Mouse (Mus musculus): ENCODE data around the gene Ctsa. TPM values are rescaled to one million over a fixed set of nuclear protein-coding genes. Genes with fewer than 3 reads are reported as not detected.
A peak's percentile ranks its signal among the peaks of the same experiment; 100 is the strongest.
"Not testable (repeated sequence)": the region's sequence is repeated elsewhere in the genome, so short reads cannot be mapped to it uniquely, and the experiment has no call there.

The Ctsa gene
- polyA plus RNA-seq, 1 experiment from 2014 or later, result 266 TPM

DNA sequence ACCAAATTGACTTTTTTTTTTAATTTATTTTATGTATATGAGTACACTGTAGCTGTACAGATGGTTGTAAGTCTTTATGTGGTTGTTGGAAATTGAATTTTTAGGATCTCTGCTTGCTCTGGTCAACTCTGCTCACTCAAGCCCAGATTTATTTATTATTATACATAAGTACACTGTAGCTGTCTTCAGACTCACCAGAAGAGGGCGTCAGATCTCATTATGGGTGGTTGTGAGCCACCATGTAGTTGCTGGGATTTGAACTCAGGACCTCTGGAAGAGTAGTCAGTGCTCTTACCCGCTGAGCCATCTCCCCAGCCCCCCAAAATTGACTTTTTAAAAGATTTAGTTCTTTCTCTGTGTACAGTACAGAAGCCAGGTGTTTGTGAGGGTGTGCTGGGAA is 43.0 kb downstream of the Ctsa start:
- H3K4me2 ChIP-seq (replicated peaks); H3K36me3 ChIP-seq; H3K4me3 ChIP-seq (replicated peaks); H3K27me3 ChIP-seq (replicated peaks); H3K27ac ChIP-seq; H3K9ac ChIP-seq; H3K9me3 ChIP-seq; ATAC-seq: not testable (repeated sequence)
- 42% methylated on average over 2 of the region's 2 CpGs for WGBS
- peaks cover 20% of the 10 kb centered on the region for H3K4me1 ChIP-seq (replicated peaks)

DNA sequence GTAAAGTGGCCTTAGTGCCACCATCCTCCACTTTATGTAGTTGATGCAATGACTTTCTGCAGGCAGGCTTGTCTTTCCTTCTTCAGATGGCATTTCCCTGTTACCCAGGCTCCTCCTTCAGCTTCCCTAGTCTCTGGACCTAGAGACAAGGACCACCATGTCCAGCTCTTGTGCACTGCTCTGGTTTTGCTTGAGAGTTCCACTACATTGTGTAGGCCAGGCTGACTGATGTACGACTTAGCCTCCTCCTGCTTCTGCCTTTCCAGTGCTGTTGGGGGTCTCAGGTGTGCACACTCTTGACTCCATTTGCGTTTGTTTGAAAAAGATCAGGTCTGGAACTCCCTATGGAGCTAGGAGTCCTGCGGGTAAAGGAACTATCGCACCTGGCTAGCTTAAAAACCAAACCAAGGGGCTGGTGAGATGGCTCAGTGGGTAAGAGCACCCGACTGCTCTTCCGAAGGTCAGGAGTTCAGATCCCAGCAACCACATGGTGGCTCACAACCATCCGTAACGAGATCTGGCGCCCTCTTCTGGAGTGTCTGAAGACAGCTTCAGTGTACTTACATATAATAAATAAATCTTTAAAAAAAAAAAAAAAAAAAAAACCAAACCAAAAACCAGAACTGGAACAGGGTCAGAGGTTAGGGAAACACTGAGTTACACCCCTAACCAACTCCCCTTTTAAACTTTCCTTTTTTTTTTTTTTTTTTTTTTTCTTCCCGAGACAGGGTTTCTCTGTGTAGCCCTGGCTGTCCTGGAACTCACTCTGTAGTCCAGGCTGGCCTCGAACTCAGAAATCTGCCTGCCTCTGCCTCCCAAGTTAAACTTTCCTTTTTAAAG is 44.9 kb downstream of the Ctsa start:
- H3K27me3 ChIP-seq (replicated peaks); ATAC-seq; H3K9ac ChIP-seq; H3K36me3 ChIP-seq; H3K9me3 ChIP-seq: not testable (repeated sequence)
- peaks cover 25% of the 10 kb centered on the region for H3K4me1 ChIP-seq (replicated peaks)
- H3K27ac ChIP-seq, result peak overlapping the region; percentile 100; the same call in 1 of the 2 replicates
- peak overlapping the region; percentile 83 for H3K4me2 ChIP-seq (replicated peaks)
- 76% methylated on average over 11 of the region's 11 CpGs for WGBS
- 0 out of 2 replicates have a peak overlapping the region, but pooled peaks have one; percentile 91 for H3K4me3 ChIP-seq (replicated peaks)

DNA sequence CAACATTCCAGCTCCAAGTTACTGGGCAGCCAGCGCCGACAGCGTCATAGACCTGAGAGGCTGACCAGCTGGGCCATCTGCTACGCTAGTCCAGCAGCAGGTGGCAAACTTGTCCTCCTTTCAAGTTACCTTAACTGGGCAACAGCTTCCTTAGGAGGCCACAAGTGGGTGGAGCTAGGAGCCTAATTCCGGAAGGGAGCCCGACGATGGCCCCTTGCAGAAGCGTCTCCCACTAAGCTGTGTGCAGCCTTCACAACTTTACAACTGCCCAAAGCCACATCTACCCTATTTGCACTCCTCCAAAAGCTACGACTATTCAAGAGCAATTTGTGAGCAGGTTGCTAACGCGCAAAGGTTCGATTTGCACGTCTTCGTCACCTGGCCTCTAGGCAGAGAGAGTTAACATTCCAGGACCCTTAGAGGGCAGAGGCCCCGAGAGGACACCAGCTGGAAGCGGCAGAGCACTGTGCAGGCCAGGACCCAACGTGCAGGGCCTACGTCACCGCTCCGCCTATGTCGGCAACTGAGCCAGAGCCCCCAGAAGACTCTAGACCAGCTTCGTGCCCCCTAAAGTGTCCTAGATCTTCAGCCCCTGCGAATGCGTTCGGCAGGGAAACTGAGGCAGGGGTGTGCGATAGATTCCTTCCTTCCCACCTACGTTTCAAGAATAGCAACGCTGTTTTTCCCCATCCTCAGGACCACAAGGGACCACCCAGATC is 46.0 kb downstream of the Ctsa start:
- 1% methylated on average over 28 of the region's 28 CpGs for WGBS
- Histone ChIP-seq H3K4me3 (replicated peaks) (peak overlapping the region; percentile 91), H3K27me3 (replicated peaks) (no peaks in the 10 kb centered on the region), H3K4me1 (replicated peaks) (peaks cover 24% of the 10 kb centered on the region), H3K36me3 (peaks cover 7% of the 10 kb centered on the region), H3K27ac (peak overlapping the region; percentile 100), H3K4me2 (replicated peaks) (peak overlapping the region; percentile 83), H3K9me3 (no peaks in the 10 kb centered on the region), H3K9ac (peak overlapping the region; percentile 100)
- peak; percentile 69 for ATAC-seq

DNA sequence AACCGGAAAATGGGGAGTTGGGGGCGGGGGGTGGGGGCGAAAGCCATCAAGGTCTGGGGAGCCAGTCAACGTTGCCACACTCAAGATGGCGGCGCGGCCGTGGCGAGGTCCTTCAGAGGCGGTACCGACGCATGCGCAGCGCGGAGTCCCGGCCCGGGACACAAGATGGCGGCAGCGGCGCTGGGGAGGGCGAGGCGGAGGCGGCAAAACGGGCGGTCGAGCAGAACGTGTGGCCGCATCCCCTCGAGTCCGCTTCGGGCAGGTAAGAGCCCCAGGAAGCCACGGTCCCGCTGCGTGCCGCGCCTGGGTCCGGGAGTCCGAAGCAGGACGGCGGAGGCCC is 46.5 kb downstream of the Ctsa start, which contains the start of gene Pcif1:
Gene Pcif1, plus strand, starts transcription at position 77 of the 340 bp plus-strand sequence.
- H3K4me3 ChIP-seq (replicated peaks), result peak within 1 kb of the TSS; percentile 91
- H3K27ac ChIP-seq, result peak within 1 kb of the TSS; percentile 100
- peak within 1 kb of the TSS; percentile 100 for H3K9ac ChIP-seq
- under 1% methylated on average over 38 of the region's 40 CpGs for WGBS
- no peaks in the 10 kb centered on the region for H3K9me3 ChIP-seq
- no peaks in the 10 kb centered on the region for H3K27me3 ChIP-seq (replicated peaks)
- peak within 1 kb of the TSS; percentile 83 for H3K4me2 ChIP-seq (replicated peaks)
- peaks cover 19% of the 10 kb centered on the region for H3K4me1 ChIP-seq (replicated peaks)
- ATAC-seq, result peak; percentile 88
- peaks cover 11% of the 10 kb centered on the region for H3K36me3 ChIP-seq

DNA sequence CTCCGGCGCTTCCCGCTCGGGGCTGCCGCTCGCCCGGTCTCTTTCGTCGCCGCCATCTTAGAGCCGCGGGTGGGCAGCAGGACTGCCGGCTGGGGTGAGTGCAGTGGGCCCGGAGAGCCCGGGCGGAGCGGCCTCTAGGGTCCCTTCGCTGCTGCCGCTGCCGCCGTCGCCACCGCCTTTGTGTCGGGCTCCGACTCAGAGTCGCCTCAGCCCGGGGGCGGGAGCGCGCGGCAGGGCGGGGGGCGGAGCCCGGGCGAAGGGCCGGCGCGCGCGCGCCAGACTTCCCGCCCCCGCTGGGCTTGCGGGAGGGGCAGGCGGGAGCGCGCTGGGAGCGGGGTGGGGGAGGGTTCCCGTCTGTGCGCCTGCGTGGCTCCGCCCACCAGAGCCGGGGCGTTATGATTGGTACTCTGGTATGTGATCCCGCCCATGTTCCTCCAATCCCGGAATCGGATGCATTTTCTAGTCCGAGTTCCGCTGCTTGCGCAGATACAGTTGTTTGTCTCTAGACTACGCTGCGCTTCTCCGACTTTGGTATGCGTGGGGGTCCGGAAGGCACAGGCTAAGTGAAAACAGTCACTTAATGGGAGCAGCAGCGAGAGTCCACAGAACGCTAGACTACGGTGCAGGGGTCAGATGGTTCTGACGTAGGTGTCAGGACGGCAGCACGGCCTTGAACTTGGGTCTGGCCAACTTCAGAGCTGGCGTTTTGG is 47.0 kb downstream of the Ctsa start:
- Histone ChIP-seq H3K27me3 (replicated peaks) (no peaks in the 10 kb centered on the region), H3K4me2 (replicated peaks) (peak overlapping the region; percentile 83), H3K9ac (peak overlapping the region; percentile 100), H3K4me1 (replicated peaks) (peaks cover 13% of the 10 kb centered on the region), H3K4me3 (replicated peaks) (peak overlapping the region; percentile 91), H3K36me3 (peaks cover 14% of the 10 kb centered on the region), H3K9me3 (no peaks in the 10 kb centered on the region), H3K27ac (peak overlapping the region; percentile 100)
- under 1% methylated on average over 69 of the region's 72 CpGs for WGBS
- ATAC-seq, result peak; percentile 90

DNA sequence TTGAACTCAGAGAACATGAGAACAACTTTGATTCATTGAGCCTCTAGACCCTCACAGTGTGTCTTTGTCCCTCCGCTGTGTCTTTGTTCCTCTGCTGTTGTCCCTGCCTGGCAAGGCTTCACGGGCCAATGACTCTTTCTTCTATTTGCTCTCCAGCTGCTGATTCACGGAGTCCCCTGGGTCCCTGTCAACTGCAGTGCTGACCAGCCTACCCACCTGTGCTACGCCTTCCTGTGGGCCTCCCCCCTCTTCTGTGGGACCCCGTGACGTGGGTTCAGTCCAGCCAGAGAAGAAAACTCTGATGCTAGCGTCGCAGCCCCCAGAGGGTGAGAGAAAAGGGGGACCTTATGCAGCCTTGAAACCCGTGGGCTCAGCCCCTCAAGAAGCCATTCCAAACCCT is 49.9 kb downstream of the Ctsa start:
- H3K4me3 ChIP-seq (replicated peaks), result no peak overlapping the region
- H3K27ac ChIP-seq, result no peak overlapping the region
- H3K4me2 ChIP-seq (replicated peaks), result no peak overlapping the region
- ATAC-seq, result no peak
- H3K4me1 ChIP-seq (replicated peaks), result peaks cover 16% of the 10 kb centered on the region
- H3K9me3 ChIP-seq, result no peaks in the 10 kb centered on the region
- no peaks in the 10 kb centered on the region for H3K27me3 ChIP-seq (replicated peaks)
- 81% methylated on average over 9 of the region's 9 CpGs for WGBS
- no peak overlapping the region for H3K9ac ChIP-seq
- peaks cover 39% of the 10 kb centered on the region for H3K36me3 ChIP-seq

DNA sequence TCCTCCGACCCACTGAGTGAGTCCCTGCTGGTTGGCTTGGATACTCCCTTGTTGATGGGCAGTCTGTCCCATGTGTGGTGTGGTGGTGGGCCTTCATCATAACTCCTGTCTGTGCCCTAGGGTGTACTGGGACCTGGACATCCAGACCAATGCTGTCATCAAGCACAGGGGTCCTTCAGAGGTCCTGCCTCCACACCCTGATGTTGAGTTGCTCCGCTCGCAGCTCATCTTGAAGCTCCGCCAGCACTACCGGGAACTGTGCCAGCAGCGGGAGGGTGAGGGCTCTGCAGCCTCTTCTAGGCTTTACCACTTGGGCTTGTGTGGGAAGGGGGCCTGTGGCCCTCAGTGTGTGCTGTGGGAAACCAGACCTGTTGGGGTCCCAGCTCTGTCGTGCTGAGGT is 53.1 kb downstream of the Ctsa start:
- H3K27me3 ChIP-seq (replicated peaks), result no peaks in the 10 kb centered on the region
- H3K36me3 ChIP-seq, result peaks cover 69% of the 10 kb centered on the region
- H3K4me3 ChIP-seq (replicated peaks), result no peak overlapping the region
- no peak overlapping the region for H3K9ac ChIP-seq
- no peak for ATAC-seq
- no peaks in the 10 kb centered on the region for H3K9me3 ChIP-seq
- 0 out of 2 replicates have a peak overlapping the region, but pooled peaks have one; percentile 23 for H3K27ac ChIP-seq
- WGBS, result 61% methylated on average over 7 of the region's 7 CpGs
- peaks cover 8% of the 10 kb centered on the region for H3K4me1 ChIP-seq (replicated peaks)
- H3K4me2 ChIP-seq (replicated peaks), result no peak overlapping the region

DNA sequence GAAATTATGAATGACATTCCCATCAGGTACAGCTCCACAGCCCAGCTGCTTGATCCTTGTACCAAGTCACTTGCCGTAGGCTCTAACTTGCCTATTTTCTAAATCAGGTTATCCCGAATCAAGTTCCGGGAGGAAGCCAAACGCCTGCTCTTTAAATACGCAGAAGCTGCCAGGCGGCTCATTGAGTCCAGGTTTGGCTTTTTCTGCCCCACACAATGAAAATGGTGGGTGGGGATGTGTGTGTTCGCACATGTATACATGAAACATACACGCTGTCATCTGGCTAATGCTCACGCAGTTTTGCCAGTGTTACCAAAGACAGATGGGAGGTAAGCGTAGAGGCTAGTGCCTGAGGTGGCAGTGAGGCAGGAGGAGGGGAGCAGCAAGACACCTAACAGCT is 53.9 kb downstream of the Ctsa start:
- 91% methylated on average over 10 of the region's 10 CpGs for WGBS
- H3K27ac ChIP-seq, result no peak overlapping the region
- H3K9me3 ChIP-seq, result no peaks in the 10 kb centered on the region
- H3K4me1 ChIP-seq (replicated peaks), result peaks cover 5% of the 10 kb centered on the region; the same call in 1 of the 2 replicates
- H3K27me3 ChIP-seq (replicated peaks), result no peaks in the 10 kb centered on the region
- H3K4me2 ChIP-seq (replicated peaks), result no peak overlapping the region
- no peak for ATAC-seq
- H3K9ac ChIP-seq, result no peak overlapping the region
- no peak overlapping the region for H3K4me3 ChIP-seq (replicated peaks)
- peaks cover 77% of the 10 kb centered on the region for H3K36me3 ChIP-seq

DNA sequence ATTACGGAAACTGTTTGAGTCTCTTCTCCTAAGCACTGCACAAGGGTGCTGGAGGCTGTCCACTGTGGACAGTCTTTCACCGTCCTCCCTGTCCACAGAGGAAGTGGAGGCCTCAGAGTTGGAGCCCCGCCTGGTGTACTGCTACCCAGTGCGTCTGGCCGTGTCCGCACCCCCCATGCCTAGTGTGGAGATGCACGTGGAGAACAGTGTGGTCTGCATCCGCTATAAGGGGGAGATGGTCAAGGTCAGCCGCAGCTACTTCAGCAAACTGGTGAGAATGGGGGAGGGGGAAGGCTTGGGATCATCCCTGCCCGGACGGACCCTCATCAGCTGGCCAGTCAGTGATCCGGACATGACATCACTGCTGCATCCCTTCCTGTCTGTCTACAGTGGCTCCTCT is 56.3 kb downstream of the Ctsa start:
- WGBS, result 75% methylated on average over 12 of the region's 12 CpGs
- Histone ChIP-seq H3K4me2 (replicated peaks) (no peak overlapping the region), H3K36me3 (peaks cover 91% of the 10 kb centered on the region), H3K9me3 (no peaks in the 10 kb centered on the region), H3K27ac (no peak overlapping the region), H3K4me1 (replicated peaks) (peaks cover 5% of the 10 kb centered on the region; the same call in 1 of the 2 replicates), H3K27me3 (replicated peaks) (no peaks in the 10 kb centered on the region), H3K9ac (no peak overlapping the region), H3K4me3 (replicated peaks) (no peak overlapping the region)
- ATAC-seq, result no peak

DNA sequence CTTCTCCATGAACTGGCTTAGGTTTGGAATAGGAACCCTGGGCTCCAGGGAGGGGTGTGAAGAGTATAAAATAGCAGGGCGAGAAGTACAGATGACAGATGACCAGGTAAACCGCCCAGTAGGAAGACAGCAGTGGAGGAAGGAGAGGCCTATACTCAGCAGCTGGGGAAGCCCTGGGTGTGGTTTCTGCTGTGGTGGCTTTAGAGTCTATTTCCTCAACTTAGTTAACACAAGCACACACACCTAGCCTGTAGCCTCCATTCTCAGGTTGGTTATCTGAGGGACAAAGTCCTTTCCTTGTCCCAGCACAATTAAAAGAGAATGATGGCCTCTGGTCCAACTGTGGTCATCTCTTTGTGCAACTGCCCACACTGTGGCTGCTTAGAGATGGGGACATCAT is 57.3 kb downstream of the Ctsa start:
- Histone ChIP-seq H3K4me2 (replicated peaks) (no peak overlapping the region), H3K27ac (peak overlapping the region; percentile 77), H3K4me3 (replicated peaks) (no peak overlapping the region), H3K9me3 (no peaks in the 10 kb centered on the region), H3K4me1 (replicated peaks) (peaks cover 5% of the 10 kb centered on the region; the same call in 1 of the 2 replicates), H3K27me3 (replicated peaks) (no peaks in the 10 kb centered on the region), H3K9ac (no peak overlapping the region), H3K36me3 (peaks cover 93% of the 10 kb centered on the region)
- ATAC-seq, result peak; percentile 81
- 70% methylated on average over 2 of the region's 2 CpGs for WGBS
